Mouse (Mus musculus) stomach, embryonic 15.5 days (tissue): Measurements from ENCODE around the gene Tm9sf1. TPM values are rescaled to one million over a fixed set of nuclear protein-coding genes. Genes with fewer than 3 reads are reported as not detected.
A peak's percentile ranks its signal among the peaks of the same experiment; 100 is the strongest.

Source experiments
- ATAC-seq: fragments of 200-750 bp; cut with Nextera tagmentation; 2 replicates; pipeline ENCODE4 v1.8.0; 2017; ENCODE audit warnings: low read depth, moderate number of reproducible peaks, moderate TSS enrichment; ENCODE audit not compliant: insufficient read depth, low FRiP score
- H3K27ac ChIP-seq: fragments of 300-500 bp; sonication (generic); 2 replicates; pipeline ENCODE4 v1.5.1; 2015; ENCODE audit warnings: mild to moderate bottlenecking, inconsistent platforms
- H3K27me3 ChIP-seq: fragments of 300-500 bp; sonication (generic); replicated peaks from 2 replicates; pipeline ENCODE4 v1.6.1; 2015; ENCODE audit warnings: inconsistent platforms
- H3K36me3 ChIP-seq: fragments of 300-500 bp; sonication (generic); 2 replicates; pipeline ENCODE4 v1.6.1; 2015; ENCODE audit warnings: inconsistent platforms
- H3K4me1 ChIP-seq: fragments of 300-500 bp; sonication (generic); 2 replicates; pipeline ENCODE4 v1.6.1; 2015; ENCODE audit warnings: inconsistent platforms
- H3K4me2 ChIP-seq: fragments of 300-500 bp; sonication (generic); 2 replicates; pipeline ENCODE4 v1.6.1; 2015; ENCODE audit warnings: mild to moderate bottlenecking, inconsistent platforms
- H3K4me3 ChIP-seq: fragments of 300-500 bp; sonication (generic); replicated peaks from 2 replicates; pipeline ENCODE4 v1.5.1; 2015; ENCODE audit warnings: inconsistent platforms
- H3K9ac ChIP-seq: fragments of 300-500 bp; sonication (generic); 2 replicates; pipeline ENCODE4 v1.6.1; 2015; ENCODE audit warnings: inconsistent platforms
- H3K9me3 ChIP-seq: fragments of 300-500 bp; sonication (generic); 2 replicates; pipeline ENCODE4 v1.6.1; 2016; ENCODE audit warnings: inconsistent platforms
- WGBS: fragments of 180-500 bp; shearing (Covaris S2); methylation state at CpG from one replicate; pipeline ENCODE4 v1.1.7; 2015; 5-methylcytosine and 5-hydroxymethylcytosine counted together
- polyA plus RNA-seq: library from polyadenylated mRNA; unstranded; fragments of >200 nt; fragmentation: Nextera tagmentation; extraction: Ambion mirVana; gene quantifications from 2 replicates; pipeline ENCODE4 v1.2.1, GENCODE M21; 2015

The Tm9sf1 gene
- 123 and 124 TPM in 2 replicates for polyA plus RNA-seq

- peak; percentile 82 for ATAC-seq
- WGBS, result under 1% methylated on average over 89 of the region's 89 CpGs
These were observed at the start of gene Tm9sf1 for GRCm38 (mm10) chr14:55643060-55643907. Gene Tm9sf1 (minus strand): TSS chr14:55643806.

GRCm38 (mm10) chr14:55689433-55689832, 45.8 kb upstream of the Tm9sf1 start:
- H3K9me3 ChIP-seq, result no peaks in the 10 kb centered on the region
- H3K4me1 ChIP-seq, result no peaks in the 10 kb centered on the region
- no peaks in the 10 kb centered on the region for H3K27me3 ChIP-seq
- WGBS, result 63% methylated on average over 10 of the region's 10 CpGs
- no peak overlapping the region for H3K9ac ChIP-seq
- ATAC-seq, result no peak
- H3K27ac ChIP-seq, result no peak overlapping the region
- H3K4me2 ChIP-seq, result no peak overlapping the region
- no peak overlapping the region for H3K4me3 ChIP-seq
- H3K36me3 ChIP-seq, result no peaks in the 10 kb centered on the region

More at GRCm38 (mm10) chr14:55643060-55643907, at the start of gene Tm9sf1:
- H3K4me1 ChIP-seq, result peaks cover 20% of the 10 kb centered on the region
- no peaks in the 10 kb centered on the region for H3K9me3 ChIP-seq
- H3K4me2 ChIP-seq, result peak within 1 kb of the TSS; percentile 74
- no peaks in the 10 kb centered on the region for H3K27me3 ChIP-seq
- H3K36me3 ChIP-seq, result peaks cover 24% of the 10 kb centered on the region; the same call in 1 of the 2 replicates
- H3K4me3 ChIP-seq, result peak within 1 kb of the TSS; percentile 96
- H3K27ac ChIP-seq, result peak within 1 kb of the TSS; percentile 96
- peak within 1 kb of the TSS; percentile 99 for H3K9ac ChIP-seq

GRCm38 (mm10) chr14:55682118-55682493, 38.5 kb upstream of the Tm9sf1 start:
- H3K9ac ChIP-seq, result peak overlapping the region; percentile 14; the same call in 1 of the 2 replicates
- 8% methylated on average over 3 of the region's 3 CpGs for WGBS
- no peaks in the 10 kb centered on the region for H3K9me3 ChIP-seq
- H3K36me3 ChIP-seq, result peaks cover 26% of the 10 kb centered on the region
- H3K4me3 ChIP-seq, result peak overlapping the region; percentile 83
- no peaks in the 10 kb centered on the region for H3K27me3 ChIP-seq
- H3K4me1 ChIP-seq, result peaks cover 14% of the 10 kb centered on the region; the same call in 1 of the 2 replicates
- peak overlapping the region; percentile 87 for H3K4me2 ChIP-seq
- 0 out of 2 replicates have a peak, but pooled peaks have one; percentile 2 for ATAC-seq
- peak overlapping the region; percentile 17; the same call in 1 of the 2 replicates for H3K27ac ChIP-seq

GRCm38 (mm10) chr14:55681160-55682117, 37.8 kb upstream of the Tm9sf1 start, which contains the start of gene Tinf2:
Gene Tinf2 (minus strand): TSS chr14:55681820.
- peak within 1 kb of the TSS; percentile 77 for H3K9ac ChIP-seq
- peak; percentile 97 for ATAC-seq

GRCm38 (mm10) chr14:55677615-55678014, 34.0 kb upstream of the Tm9sf1 start:
- Histone ChIP-seq H3K4me2 (no peak overlapping the region), H3K9me3 (no peaks in the 10 kb centered on the region), H3K27ac (no peak overlapping the region), H3K9ac (no peak overlapping the region), H3K36me3 (peaks cover 42% of the 10 kb centered on the region), H3K27me3 (no peaks in the 10 kb centered on the region), H3K4me1 (peaks cover 14% of the 10 kb centered on the region; the same call in 1 of the 2 replicates), H3K4me3 (no peak overlapping the region)
- no peak for ATAC-seq
- 80% methylated on average over 4 of the region's 4 CpGs for WGBS

More at GRCm38 (mm10) chr14:55681160-55682117, 37.8 kb upstream of the Tm9sf1 start, which contains the start of gene Tinf2:
- WGBS, result under 1% methylated on average over 66 of the region's 66 CpGs
- H3K4me1 ChIP-seq, result peaks cover 14% of the 10 kb centered on the region; the same call in 1 of the 2 replicates
- no peaks in the 10 kb centered on the region for H3K27me3 ChIP-seq
- H3K4me2 ChIP-seq, result peak within 1 kb of the TSS; percentile 87
- H3K27ac ChIP-seq, result peak within 1 kb of the TSS; percentile 90
- H3K9me3 ChIP-seq, result no peaks in the 10 kb centered on the region
- peaks cover 31% of the 10 kb centered on the region for H3K36me3 ChIP-seq
- peak within 1 kb of the TSS; percentile 83 for H3K4me3 ChIP-seq

- peak overlapping the region; percentile 64 for H3K4me2 ChIP-seq
- H3K9ac ChIP-seq, result peak overlapping the region; percentile 73; the same call in 1 of the 2 replicates
- peak overlapping the region; percentile 73 for H3K4me3 ChIP-seq
- 71% methylated on average over 7 of the region's 7 CpGs for WGBS
- H3K36me3 ChIP-seq, result peaks cover 25% of the 10 kb centered on the region
- no peak for ATAC-seq
- H3K4me1 ChIP-seq, result 0 out of 2 replicates have a peak, but pooled peaks cover 4% of the 10 kb centered on the region
- H3K27ac ChIP-seq, result peak overlapping the region; percentile 89; the same call in 1 of the 2 replicates
- H3K27me3 ChIP-seq, result no peaks in the 10 kb centered on the region
- no peaks in the 10 kb centered on the region for H3K9me3 ChIP-seq
These were observed 29.1 kb upstream of the Tm9sf1 start for GRCm38 (mm10) chr14:55672741-55673060.

GRCm38 (mm10) chr14:55671833-55672740, 28.5 kb upstream of the Tm9sf1 start, which contains the start of the genes Gmpr2 and Nedd8:
Gene Gmpr2 (plus strand): TSS chr14:55671941.
Gene Nedd8 (minus strand): TSS chr14:55672124.
- WGBS, result 1% methylated on average over 38 of the region's 38 CpGs
- Histone ChIP-seq H3K9ac (peak within 1 kb of the TSS; percentile 73), H3K4me3 (peak within 1 kb of the TSS; percentile 73), H3K4me2 (peak within 1 kb of the TSS; percentile 64), H3K27me3 (no peaks in the 10 kb centered on the region), H3K9me3 (no peaks in the 10 kb centered on the region), H3K4me1 (0 out of 2 replicates have a peak, but pooled peaks cover 4% of the 10 kb centered on the region), H3K27ac (peak within 1 kb of the TSS; percentile 89), H3K36me3 (peaks cover 19% of the 10 kb centered on the region)
- peak; percentile 96 for ATAC-seq

GRCm38 (mm10) chr14:55671486-55671832, 27.9 kb upstream of the Tm9sf1 start:
- 0% methylated on average over 12 of the region's 12 CpGs for WGBS
- peak overlapping the region; percentile 73 for H3K9ac ChIP-seq
- H3K4me3 ChIP-seq, result peak overlapping the region; percentile 73
- H3K36me3 ChIP-seq, result peaks cover 18% of the 10 kb centered on the region
- ATAC-seq, result peak; percentile 28; the same call in 1 of the 2 replicates
- peak overlapping the region; percentile 89 for H3K27ac ChIP-seq
- H3K4me1 ChIP-seq, result 0 out of 2 replicates have a peak, but pooled peaks cover 4% of the 10 kb centered on the region
- no peaks in the 10 kb centered on the region for H3K9me3 ChIP-seq
- H3K27me3 ChIP-seq, result no peaks in the 10 kb centered on the region
- H3K4me2 ChIP-seq, result peak overlapping the region; percentile 64

GRCm38 (mm10) chr14:55660636-55661035, 17.0 kb upstream of the Tm9sf1 start:
- 41% methylated on average over 2 of the region's 2 CpGs for WGBS
- Histone ChIP-seq H3K4me2 (peak overlapping the region; percentile 53; the same call in 1 of the 2 replicates), H3K4me3 (peak overlapping the region; percentile 71), H3K9ac (no peak overlapping the region), H3K27me3 (no peaks in the 10 kb centered on the region), H3K4me1 (peaks cover 5% of the 10 kb centered on the region; the same call in 1 of the 2 replicates), H3K27ac (peak overlapping the region; percentile 17; the same call in 1 of the 2 replicates), H3K9me3 (no peaks in the 10 kb centered on the region), H3K36me3 (peaks cover 7% of the 10 kb centered on the region)
- ATAC-seq, result no peak

- Histone ChIP-seq H3K4me3 (peak within 1 kb of the TSS; percentile 71), H3K36me3 (peaks cover 7% of the 10 kb centered on the region), H3K9ac (peak within 1 kb of the TSS; percentile 69), H3K4me1 (peaks cover 5% of the 10 kb centered on the region; the same call in 1 of the 2 replicates), H3K9me3 (no peaks in the 10 kb centered on the region), H3K27me3 (no peaks in the 10 kb centered on the region), H3K4me2 (peak within 1 kb of the TSS; percentile 53), H3K27ac (peak within 1 kb of the TSS; percentile 57)
- WGBS, result under 1% methylated on average over 39 of the region's 39 CpGs
- ATAC-seq, result peak; percentile 92
These were observed 16.5 kb upstream of the Tm9sf1 start, which contains the start of gene Mdp1 for GRCm38 (mm10) chr14:55659960-55660573. Gene Mdp1 (minus strand): TSS chr14:55660508.
